Mouse (Mus musculus) lung, adult 2 months (tissue): ENCODE results near the gene Cep152. TPM values are rescaled to one million over a fixed set of nuclear protein-coding genes. Genes with fewer than 3 reads are reported as not detected.

Experiments
- DNase-seq: peaks from one replicate; pipeline ENCODE4 v3.0.0; 2022
- H3K4me1 ChIP-seq: fragments of 200-500 bp; 2 replicates; pipeline ENCODE4 v1.6.1; 2011; ENCODE audit warnings: low read length; ENCODE audit not compliant: control insufficient read depth, insufficient read depth
- H3K4me3 ChIP-seq: fragments of 200-500 bp; replicated peaks from 2 replicates; pipeline ENCODE3; 2011; ENCODE audit warnings: low read depth, mild to moderate bottlenecking, control low read depth, low read length; ENCODE audit errors: extremely low read depth
- CTCF ChIP-seq: fragments of 200-500 bp; IDR thresholded peaks from 2 replicates; pipeline ENCODE4 v1.5.1; 2011; ENCODE audit warnings: mild to moderate bottlenecking, low read length, control low read depth; ENCODE audit not compliant: insufficient read depth
- POLR2A ChIP-seq: fragments of 200-500 bp; IDR thresholded peaks from 2 replicates; pipeline ENCODE4 v1.6.1; 2011; ENCODE audit warnings: low read depth, mild to moderate bottlenecking, control low read depth, low read length, borderline replicate concordance; ENCODE audit errors: extremely low read depth
- WGBS: fragments of 180-500 bp; shearing (Covaris S2); methylation state at CpG from one replicate; pipeline ENCODE4 v1.1.7; 2018; 5-methylcytosine and 5-hydroxymethylcytosine counted together
- polyA plus RNA-seq: library from polyadenylated mRNA; depleted of rRNA; stranded (reverse); fragments of >200 nt; gene quantifications from 2 replicates; pipeline ENCODE4 v1.2.3, GENCODE M21; 2012

The Cep152 gene
- polyA plus RNA-seq, 1 experiment: 1.2 TPM

DNA sequence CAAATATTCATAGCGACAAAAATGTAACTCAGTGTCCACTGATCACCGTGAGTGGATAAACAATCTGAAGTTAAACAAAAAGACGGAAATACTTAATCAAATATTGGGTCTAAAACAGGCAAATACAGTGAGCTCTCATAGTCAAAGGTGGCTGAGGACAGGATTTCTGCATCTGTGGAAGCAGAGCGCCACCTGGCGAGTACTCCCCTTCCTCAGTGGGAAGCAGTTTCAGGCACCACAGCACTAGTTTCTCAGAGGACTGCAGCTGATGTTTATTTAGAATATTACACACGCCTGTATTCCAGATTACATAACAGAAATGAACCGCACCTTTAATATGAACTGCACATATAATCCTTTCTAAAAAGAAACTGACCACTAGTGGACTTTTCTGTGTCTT is 20.3 kb downstream of the Cep152 start:
- peaks cover 3% of the 10 kb centered on the region; the same call in 1 of the 2 replicates for H3K4me1 ChIP-seq
- no peak overlapping the region for H3K4me3 ChIP-seq
- peak; percentile 62 for DNase-seq
- 41% methylated on average over 7 of the region's 7 CpGs for WGBS
- TF ChIP-seq CTCF (peak; percentile 94), POLR2A (no peak)

DNA sequence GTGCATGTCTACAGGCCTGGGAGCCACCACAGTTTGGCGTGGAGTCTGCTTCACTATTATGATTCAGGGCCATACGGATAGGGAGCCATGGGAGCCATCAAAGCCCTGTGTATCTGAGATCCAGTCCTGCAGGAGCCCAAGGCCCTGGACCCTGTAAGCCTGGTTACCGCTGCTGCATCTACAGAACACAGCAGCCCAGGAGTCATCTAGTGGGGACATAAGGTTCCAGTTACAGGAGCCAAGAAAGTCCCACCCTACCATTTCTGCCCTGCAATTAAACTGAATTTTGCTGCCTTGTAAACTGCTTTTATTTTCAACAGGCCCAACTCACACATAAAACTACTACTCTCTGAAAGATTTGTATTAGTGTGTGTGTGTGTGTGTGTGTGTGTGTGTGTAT is 21.9 kb downstream of the Cep152 start:
- Histone ChIP-seq H3K4me1 (peaks cover 3% of the 10 kb centered on the region; the same call in 1 of the 2 replicates), H3K4me3 (no peak overlapping the region)
- TF ChIP-seq CTCF (no peak), POLR2A (no peak)
- DNase-seq: no peak
- 93% methylated on average over 3 of the region's 3 CpGs for WGBS

DNA sequence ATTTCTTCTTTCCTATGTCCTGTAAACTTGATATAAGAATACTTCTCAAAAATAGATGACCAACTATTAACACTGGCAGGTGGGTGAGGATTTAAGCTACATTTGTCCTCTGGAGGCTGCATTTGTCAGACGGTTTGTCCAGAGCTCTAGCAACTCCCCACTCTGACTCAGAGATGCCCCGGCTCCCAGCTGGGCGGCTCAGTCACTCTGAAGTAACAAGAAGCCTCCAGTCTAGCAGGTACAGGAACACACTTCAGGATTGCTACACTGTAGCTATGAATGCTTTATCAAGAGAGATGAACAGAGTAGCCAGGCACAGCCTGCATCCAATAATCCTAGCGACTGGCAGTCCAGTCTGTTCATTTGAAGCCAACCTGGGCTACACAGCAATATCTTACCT is 26.0 kb downstream of the Cep152 start:
- H3K4me1 ChIP-seq: no peaks in the 10 kb centered on the region
- no peak for TF ChIP-seq CTCF
- no peak for TF ChIP-seq POLR2A
- DNase-seq: no peak
- H3K4me3 ChIP-seq: no peak overlapping the region
- 71% methylated on average over 4 of the region's 4 CpGs for WGBS

- no peak for DNase-seq
- WGBS: 51% methylated on average over 6 of the region's 6 CpGs
Measured at GRCm38 (mm10) chr2:125598251-125598650, 26.7 kb downstream of the Cep152 start.

DNA sequence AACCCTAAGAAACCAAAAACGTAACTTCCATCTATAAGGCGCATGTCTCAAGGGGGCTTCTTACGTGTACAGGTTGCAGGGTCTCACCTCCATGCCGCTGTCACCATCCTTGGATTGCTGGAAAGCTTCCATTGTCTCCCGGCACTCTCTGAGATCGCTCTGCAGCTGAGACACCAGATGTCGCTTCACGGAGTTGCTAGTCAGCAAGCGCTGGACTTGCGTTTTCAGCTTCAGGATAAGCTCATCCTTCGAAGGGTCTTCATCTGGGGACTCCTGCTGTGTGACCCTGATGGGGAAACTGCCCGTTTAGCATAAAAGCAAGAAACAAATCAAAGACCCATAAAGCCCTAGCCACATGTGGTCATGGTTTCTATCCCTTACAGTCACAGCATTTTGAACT is 30.1 kb downstream of the Cep152 start:
- no peak overlapping the region for H3K4me3 ChIP-seq
- no peak for DNase-seq
- 96% methylated on average over 12 of the region's 12 CpGs for WGBS
- TF ChIP-seq CTCF (no peak), POLR2A (no peak)
- no peaks in the 10 kb centered on the region for H3K4me1 ChIP-seq

More at GRCm38 (mm10) chr2:125598251-125598650, 26.7 kb downstream of the Cep152 start:
- no peak for TF ChIP-seq POLR2A
- no peak for TF ChIP-seq CTCF
- no peak overlapping the region for H3K4me3 ChIP-seq
- no peaks in the 10 kb centered on the region for H3K4me1 ChIP-seq

DNA sequence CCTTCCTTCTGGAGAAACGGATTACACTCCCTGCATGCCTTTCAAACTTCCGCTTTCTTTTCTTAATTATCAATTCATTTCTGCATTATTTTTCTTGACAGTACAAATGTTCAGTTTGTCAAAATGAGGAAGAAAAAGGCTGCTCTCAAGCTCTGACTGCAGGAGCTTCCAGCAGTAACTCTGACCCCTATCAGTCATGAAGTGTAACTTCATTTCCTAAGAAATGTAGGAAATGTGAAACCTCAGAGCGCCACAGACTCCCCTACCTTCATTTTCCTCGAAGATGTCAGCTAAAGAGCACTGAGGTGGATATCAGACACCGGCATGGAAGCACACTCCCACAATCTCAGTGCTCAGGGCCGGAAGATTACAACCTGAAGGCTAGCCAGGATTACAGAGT is 30.8 kb downstream of the Cep152 start:
- no peak for TF ChIP-seq POLR2A
- no peak for TF ChIP-seq CTCF
- DNase-seq: no peak

DNA sequence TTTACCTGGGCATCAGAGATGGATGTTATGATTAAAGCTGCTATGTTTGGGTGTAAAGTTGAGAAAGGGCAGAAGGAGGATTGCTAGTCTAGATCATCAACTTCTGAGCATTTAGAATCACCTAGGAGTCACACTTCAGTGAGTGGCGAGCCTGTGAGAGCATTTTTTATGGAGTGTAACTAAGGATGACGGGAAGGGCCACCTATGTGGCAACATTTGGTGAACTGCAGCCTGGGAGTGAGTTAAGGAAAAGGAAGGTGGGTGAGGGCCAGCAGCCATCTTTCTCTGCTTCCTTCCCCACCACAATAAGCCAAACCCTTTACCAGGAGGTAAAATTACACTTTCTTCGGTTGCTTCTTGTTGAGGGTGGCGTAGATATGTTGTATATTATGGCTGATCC is 33.0 kb downstream of the Cep152 start:
- DNase-seq: no peak
- WGBS: 98% methylated on average over 4 of the region's 4 CpGs
- TF ChIP-seq CTCF: no peak
- no peak for TF ChIP-seq POLR2A
- H3K4me3 ChIP-seq: no peak overlapping the region
- H3K4me1 ChIP-seq: no peaks in the 10 kb centered on the region

More for the DNA sequence above, 30.8 kb downstream of the Cep152 start:
- Histone ChIP-seq H3K4me3 (no peak overlapping the region), H3K4me1 (no peaks in the 10 kb centered on the region)
- WGBS: 73% methylated on average over 6 of the region's 6 CpGs

DNA sequence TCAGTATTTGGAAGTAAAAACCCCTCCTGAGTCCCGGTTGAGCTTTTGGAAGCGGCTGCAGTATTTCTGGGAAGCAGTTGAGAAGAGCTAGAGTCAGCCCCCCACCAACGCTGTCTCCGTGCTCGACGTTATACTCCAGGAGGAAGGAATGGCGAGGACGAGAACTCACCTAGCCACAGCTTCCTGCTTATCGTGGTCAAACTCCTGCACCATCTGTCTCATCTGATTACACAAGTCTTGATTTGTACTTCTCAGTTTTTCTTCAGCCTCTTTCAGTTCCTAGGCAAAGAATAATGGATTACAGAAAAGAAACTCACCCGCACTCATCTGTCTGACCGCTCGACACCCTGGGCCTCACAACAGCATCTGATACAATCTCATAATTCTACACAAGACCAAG is 35.6 kb downstream of the Cep152 start:
- Histone ChIP-seq H3K4me1 (no peaks in the 10 kb centered on the region), H3K4me3 (no peak overlapping the region)
- 88% methylated on average over 12 of the region's 12 CpGs for WGBS
- no peak for TF ChIP-seq POLR2A
- TF ChIP-seq CTCF: no peak
- no peak for DNase-seq

- WGBS: 93% methylated on average over 5 of the region's 5 CpGs
- DNase-seq: no peak
- TF ChIP-seq CTCF (no peak), POLR2A (no peak)
- no peaks in the 10 kb centered on the region for H3K4me1 ChIP-seq
- H3K4me3 ChIP-seq: no peak overlapping the region
Measured at GRCm38 (mm10) chr2:125581081-125581480, 43.8 kb downstream of the Cep152 start.

GRCm38 (mm10) chr2:125577670-125578069 is 47.2 kb downstream of the Cep152 start:
- no peak overlapping the region for H3K4me3 ChIP-seq
- no peaks in the 10 kb centered on the region for H3K4me1 ChIP-seq
- 63% methylated on average over 4 of the region's 4 CpGs for WGBS
- TF ChIP-seq CTCF (no peak), POLR2A (no peak)
- DNase-seq: no peak
